Mouse (Mus musculus) testis, postnatal 10 days (tissue): ENCODE data around the gene Cdk5rap2.

ENCODE experiments used
- DNase-seq: peaks from one replicate; pipeline ENCODE4 v3.0.0; 2021; ENCODE audit warnings: low spot score

Cdk5rap2 gene

GRCm38 (mm10) chr4:70353656-70354055 is 56.6 kb downstream of the Cdk5rap2 start:
- no peak for DNase-seq

GRCm38 (mm10) chr4:70335444-70336144 is 74.6 kb downstream of the Cdk5rap2 start:
- no peak for DNase-seq

- DNase-seq, result no peak
These were observed 75.2 kb downstream of the Cdk5rap2 start for GRCm38 (mm10) chr4:70334995-70335394.

GRCm38 (mm10) chr4:70332981-70333380 is 77.3 kb downstream of the Cdk5rap2 start:
- DNase-seq, result no peak

- DNase-seq, result no peak
These were observed 77.7 kb downstream of the Cdk5rap2 start for GRCm38 (mm10) chr4:70332576-70332975.

- no peak for DNase-seq
These were observed 79.1 kb downstream of the Cdk5rap2 start for GRCm38 (mm10) chr4:70331181-70331580.

GRCm38 (mm10) chr4:70328033-70328432 is 82.2 kb downstream of the Cdk5rap2 start:
- DNase-seq, result no peak

GRCm38 (mm10) chr4:70327436-70327835 is 82.8 kb downstream of the Cdk5rap2 start:
- DNase-seq, result no peak

GRCm38 (mm10) chr4:70321586-70321985 is 88.7 kb downstream of the Cdk5rap2 start:
- DNase-seq, result no peak

- DNase-seq, result no peak
These were observed 98.1 kb downstream of the Cdk5rap2 start for GRCm38 (mm10) chr4:70312170-70312569.

- no peak for DNase-seq
These were observed 98.7 kb downstream of the Cdk5rap2 start for GRCm38 (mm10) chr4:70311530-70311929.

GRCm38 (mm10) chr4:70307230-70307629 is 103.0 kb downstream of the Cdk5rap2 start:
- peak; percentile 87 for DNase-seq

GRCm38 (mm10) chr4:70303870-70304269 is 106.4 kb downstream of the Cdk5rap2 start:
- DNase-seq, result no peak

GRCm38 (mm10) chr4:70301187-70301586 is 109.1 kb downstream of the Cdk5rap2 start:
- no peak for DNase-seq

- DNase-seq, result no peak
These were observed 120.9 kb downstream of the Cdk5rap2 start for GRCm38 (mm10) chr4:70289361-70289760.

- DNase-seq, result no peak
These were observed 127.1 kb downstream of the Cdk5rap2 start for GRCm38 (mm10) chr4:70283163-70283562.

GRCm38 (mm10) chr4:70278882-70279281 is 131.4 kb downstream of the Cdk5rap2 start:
- no peak for DNase-seq

GRCm38 (mm10) chr4:70278057-70278456 is 132.2 kb downstream of the Cdk5rap2 start:
- no peak for DNase-seq

GRCm38 (mm10) chr4:70272943-70273342 is 137.3 kb downstream of the Cdk5rap2 start:
- no peak for DNase-seq

- no peak for DNase-seq
These were observed 137.7 kb downstream of the Cdk5rap2 start for GRCm38 (mm10) chr4:70272527-70272926.

- no peak for DNase-seq
These were observed 142.9 kb downstream of the Cdk5rap2 start for GRCm38 (mm10) chr4:70267213-70267906.

- DNase-seq, result peak; percentile 76
These were observed 145.0 kb downstream of the Cdk5rap2 start for GRCm38 (mm10) chr4:70265248-70265647.

- no peak for DNase-seq
These were observed 147.4 kb downstream of the Cdk5rap2 start for GRCm38 (mm10) chr4:70262850-70263249.

- no peak for DNase-seq
These were observed 148.9 kb downstream of the Cdk5rap2 start for GRCm38 (mm10) chr4:70261315-70261714.
